Comparison of ENCODE assay signal across 19 mouse cellular contexts in genomic region chr11:48427423-48427822, GRCm38 (mm10).
A peak's percentile ranks its signal among the peaks of the same experiment; 100 is the strongest.
DNase-seq lines count a peak whose midpoint lies in the region; ATAC-seq and TF ChIP-seq lines count a peak whose summit lies in the region.
"Had no signal": no experiment of that assay in that cellular context is flagged by ENCODE, and none has a peak within 500 bp of the region (broad histone marks: within the 10 kb centered on the region; RNA-seq: fewer than 3 reads in every experiment).

No protein-coding gene starts in this region.

- H3K4me1 ChIP-seq in forebrain, embryonic 16.5 days (replicated peaks; ENCODE audit: control insufficient read depth, insufficient read depth, low read length): no peaks in the 10 kb centered on the region
- no peaks in the 10 kb centered on the region for H3K4me1 ChIP-seq in forebrain, embryonic 12.5 days
- peaks cover 12% of the 10 kb centered on the region; the same call in 1 of the 2 replicates for H3K4me1 ChIP-seq in limb, embryonic 13.5 days
- no peaks in the 10 kb centered on the region; the same call in 1 of the 2 replicates for H3K4me1 ChIP-seq in limb, embryonic 10.5 days
- no peaks in the 10 kb centered on the region; the same call in 1 of the 2 replicates for H3K4me1 ChIP-seq in lung, postnatal 0 days (ENCODE audit: insufficient read depth, low read depth, low read length)
- no peaks in the 10 kb centered on the region for H3K4me1 ChIP-seq in limb, embryonic 15.5 days
- H3K4me1 ChIP-seq: heart, embryonic 12.5 days; hindbrain, embryonic 10.5 days had no signal

- no peak for TF ChIP-seq EP300 in lung, postnatal 0 days (IDR thresholded peaks at IDR 0.05)

- DNase-seq in limb, embryonic 10.5 days (ENCODE audit: low spot score): no peak
- DNase-seq in lung, postnatal 0 days (ENCODE audit: low spot score): peak; percentile 68
- DNase-seq in lung, adult 18-20 months: no peak
- DNase-seq in left cerebral cortex, adult 18-20 months (ENCODE audit: low spot score in 2 of 2): no peak
- DNase-seq: adrenal gland, adult 2 months; adrenal gland, postnatal 25 days; cerebellum, adult 2 months; cerebellum, postnatal 10 days; gastrocnemius, adult 2 months; gastrocnemius, postnatal 25 days had no signal

- H3K36me3 ChIP-seq in forebrain, embryonic 16.5 days (ENCODE audit: control insufficient read depth, insufficient read depth): no peaks in the 10 kb centered on the region
- H3K36me3 ChIP-seq in forebrain, embryonic 12.5 days (replicated peaks): no peaks in the 10 kb centered on the region
- no peaks in the 10 kb centered on the region for H3K36me3 ChIP-seq in limb, embryonic 13.5 days
- no peaks in the 10 kb centered on the region for H3K36me3 ChIP-seq in limb, embryonic 10.5 days
- H3K36me3 ChIP-seq in lung, postnatal 0 days (ENCODE audit: insufficient read depth, low read length): no peaks in the 10 kb centered on the region
- H3K36me3 ChIP-seq in limb, embryonic 15.5 days: no peaks in the 10 kb centered on the region
- H3K36me3 ChIP-seq: embryonic facial prominence, embryonic 10.5 days; heart, embryonic 12.5 days; hindbrain, embryonic 10.5 days had no signal

- no peak overlapping the region for H3K27ac ChIP-seq in forebrain, embryonic 16.5 days (ENCODE audit: low read length)
- H3K27ac ChIP-seq in forebrain, embryonic 12.5 days: no peak overlapping the region
- no peak overlapping the region for H3K27ac ChIP-seq in limb, embryonic 13.5 days
- H3K27ac ChIP-seq in limb, embryonic 10.5 days: no peak overlapping the region
- no peak overlapping the region for H3K27ac ChIP-seq in lung, postnatal 0 days (ENCODE audit: low read length)
- no peak overlapping the region for H3K27ac ChIP-seq in limb, embryonic 15.5 days
- H3K27ac ChIP-seq: embryonic facial prominence, embryonic 10.5 days; gastrocnemius, adult 2 months; hindbrain, embryonic 10.5 days; hindbrain, embryonic 14.5 days had no signal

- no peak overlapping the region for H3K4me2 ChIP-seq in forebrain, embryonic 16.5 days (ENCODE audit: low read length)
- H3K4me2 ChIP-seq in forebrain, embryonic 12.5 days: no peak overlapping the region
- H3K4me2 ChIP-seq in limb, embryonic 13.5 days (replicated peaks): no peak overlapping the region
- H3K4me2 ChIP-seq in lung, postnatal 0 days (replicated peaks; ENCODE audit: low read depth, low read length): no peak overlapping the region
- H3K4me2 ChIP-seq in limb, embryonic 15.5 days: 0 out of 2 replicates have a peak overlapping the region, but pooled peaks have one; percentile 1
- H3K4me2 ChIP-seq: heart, embryonic 12.5 days; hindbrain, embryonic 14.5 days had no signal

- 52% methylated on average over 2 of the region's 2 CpGs for WGBS in forebrain, embryonic 16.5 days
- WGBS in forebrain, embryonic 12.5 days: 77% methylated on average over 2 of the region's 2 CpGs
- 36% methylated on average over 2 of the region's 2 CpGs for WGBS in limb, embryonic 13.5 days
- WGBS in limb, embryonic 10.5 days: 73% methylated on average over 2 of the region's 2 CpGs
- 39% methylated on average over 2 of the region's 2 CpGs for WGBS in lung, postnatal 0 days
- WGBS in limb, embryonic 15.5 days: 16% methylated on average over 2 of the region's 2 CpGs

- H3K4me3 ChIP-seq in forebrain, embryonic 16.5 days (replicated peaks; ENCODE audit: low read length): no peak overlapping the region
- H3K4me3 ChIP-seq in forebrain, embryonic 12.5 days (replicated peaks): no peak overlapping the region
- no peak overlapping the region for H3K4me3 ChIP-seq in limb, embryonic 13.5 days
- no peak overlapping the region for H3K4me3 ChIP-seq in limb, embryonic 10.5 days
- H3K4me3 ChIP-seq in lung, postnatal 0 days (ENCODE audit: low read depth, low read length): no peak overlapping the region
- H3K4me3 ChIP-seq in limb, embryonic 15.5 days: no peak overlapping the region
- H3K4me3 ChIP-seq: embryonic facial prominence, embryonic 10.5 days; erythroblast, embryonic 14.5 days; gastrocnemius, adult 2 months; heart, embryonic 12.5 days; hindbrain, embryonic 10.5 days had no signal

- H3K9me3 ChIP-seq in forebrain, embryonic 16.5 days (ENCODE audit: control insufficient read depth, low read length): no peaks in the 10 kb centered on the region
- no peaks in the 10 kb centered on the region for H3K9me3 ChIP-seq in forebrain, embryonic 12.5 days
- H3K9me3 ChIP-seq in limb, embryonic 13.5 days: no peaks in the 10 kb centered on the region
- no peaks in the 10 kb centered on the region for H3K9me3 ChIP-seq in limb, embryonic 10.5 days (replicated peaks)
- H3K9me3 ChIP-seq in lung, postnatal 0 days (ENCODE audit: low read length): no peaks in the 10 kb centered on the region
- H3K9me3 ChIP-seq in limb, embryonic 15.5 days: no peaks in the 10 kb centered on the region
- H3K9me3 ChIP-seq: embryonic facial prominence, embryonic 10.5 days; heart, embryonic 12.5 days; hindbrain, embryonic 10.5 days had no signal

- no peak overlapping the region for H3K9ac ChIP-seq in forebrain, embryonic 16.5 days (replicated peaks; ENCODE audit: low read depth, low read length)
- no peak overlapping the region for H3K9ac ChIP-seq in forebrain, embryonic 12.5 days
- no peak overlapping the region for H3K9ac ChIP-seq in limb, embryonic 13.5 days
- H3K9ac ChIP-seq in lung, postnatal 0 days (replicated peaks; ENCODE audit: low read depth): no peak overlapping the region
- no peak overlapping the region for H3K9ac ChIP-seq in limb, embryonic 15.5 days
- H3K9ac ChIP-seq: heart, embryonic 12.5 days; hindbrain, embryonic 14.5 days had no signal

- H3K27me3 ChIP-seq in forebrain, embryonic 16.5 days (replicated peaks; ENCODE audit: control insufficient read depth, insufficient read depth, low read length): no peaks in the 10 kb centered on the region
- H3K27me3 ChIP-seq in forebrain, embryonic 12.5 days: no peaks in the 10 kb centered on the region
- H3K27me3 ChIP-seq in limb, embryonic 13.5 days: no peaks in the 10 kb centered on the region
- no peaks in the 10 kb centered on the region for H3K27me3 ChIP-seq in limb, embryonic 10.5 days (ENCODE audit: low read depth, poor library complexity, severe bottlenecking)
- no peaks in the 10 kb centered on the region for H3K27me3 ChIP-seq in lung, postnatal 0 days (replicated peaks; ENCODE audit: insufficient read depth, low read length)
- H3K27me3 ChIP-seq in limb, embryonic 15.5 days: no peaks in the 10 kb centered on the region
- H3K27me3 ChIP-seq: heart, embryonic 12.5 days had no signal

- no peak for TF ChIP-seq CTCF in lung, postnatal 0 days (IDR thresholded peaks at IDR 0.05)

- ATAC-seq in forebrain, embryonic 16.5 days: peak; percentile 62; the same call in 1 of the 2 replicates
- ATAC-seq in forebrain, embryonic 12.5 days (ENCODE audit: low FRiP score): no peak
- peak; percentile 5; the same call in 1 of the 2 replicates for ATAC-seq in limb, embryonic 13.5 days (ENCODE audit: low FRiP score, low read depth)
- ATAC-seq in lung, postnatal 0 days: peak; percentile 73
- 0 out of 2 replicates have a peak, but pooled peaks have one; percentile 19 for ATAC-seq in limb, embryonic 15.5 days (ENCODE audit: insufficient number of reproducible peaks, low FRiP score, low TSS enrichment, low read depth)
